Mouse (Mus musculus) kidney, adult 11 months (tissue): ENCODE data around the gene Mkrn2.
A peak's percentile ranks its signal among the peaks of the same experiment; 100 is the strongest.
"Not testable (repeated sequence)": the region's sequence is repeated elsewhere in the genome, so short reads cannot be mapped to it uniquely, and the experiment has no call there.

Experiments used
- DNase-seq: peaks from one replicate; pipeline ENCODE4 v3.0.0; 2022

Gene Mkrn2

DNA sequence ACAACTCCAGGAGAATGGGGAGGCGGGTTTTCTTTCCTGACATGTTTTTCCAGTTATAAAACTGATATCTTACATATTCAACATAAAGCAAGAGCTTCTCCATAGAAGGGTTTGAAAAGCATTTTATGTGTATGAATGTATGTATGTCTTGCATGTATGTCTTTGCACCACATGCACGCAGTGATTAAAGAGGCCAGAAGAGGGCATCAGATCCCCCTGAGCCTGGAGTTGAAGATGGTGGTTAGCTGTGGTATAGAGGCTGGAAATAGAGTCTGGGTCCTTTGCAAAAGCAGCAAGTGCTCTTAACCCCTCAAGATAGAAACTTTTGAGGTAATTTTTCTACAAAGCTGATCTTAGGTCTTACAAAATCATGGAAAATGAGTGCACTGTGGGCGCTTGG lies 7.4 kb downstream of the Mkrn2 start:
- no peak for DNase-seq

DNA sequence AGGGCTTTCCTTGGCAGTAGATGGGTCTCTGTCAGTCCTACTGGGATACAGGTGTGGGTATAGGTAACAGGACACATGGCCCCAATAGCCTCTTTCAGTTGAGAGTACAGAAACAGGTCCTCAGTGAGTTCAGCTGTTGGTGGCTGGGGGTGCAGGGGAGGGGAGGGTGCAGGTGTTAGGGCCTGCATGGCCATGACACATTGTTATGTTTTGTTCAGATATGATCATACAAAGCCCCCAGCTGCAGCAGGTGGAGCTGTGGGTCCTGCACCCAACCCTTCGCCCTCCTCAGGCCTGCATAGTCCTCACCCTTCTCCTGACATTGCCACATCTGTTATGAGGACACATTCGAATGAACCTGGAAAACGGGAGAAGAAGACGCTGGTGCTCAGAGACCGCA lies 8.6 kb downstream of the Mkrn2 start:
- DNase-seq: no peak

DNA sequence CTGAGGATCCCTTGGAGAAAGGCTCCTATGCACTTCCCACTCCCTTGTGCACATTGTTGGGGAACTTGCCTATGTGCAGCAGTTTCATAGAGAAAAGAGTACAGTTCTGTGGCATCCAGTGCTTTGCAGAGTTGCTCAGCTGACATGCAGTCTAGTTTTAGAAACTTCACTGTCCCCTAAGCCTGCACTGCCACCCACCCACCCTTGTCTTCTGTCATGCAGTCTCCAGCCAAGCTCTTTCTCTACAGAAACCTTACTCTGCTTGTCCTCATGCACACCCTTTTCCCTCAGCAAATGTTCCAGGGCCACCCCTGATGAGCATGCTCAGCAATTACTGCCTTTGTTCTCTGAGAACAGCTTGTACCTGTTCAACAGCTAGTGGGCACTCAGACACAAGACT lies 12.1 kb downstream of the Mkrn2 start:
- DNase-seq: no peak

DNA sequence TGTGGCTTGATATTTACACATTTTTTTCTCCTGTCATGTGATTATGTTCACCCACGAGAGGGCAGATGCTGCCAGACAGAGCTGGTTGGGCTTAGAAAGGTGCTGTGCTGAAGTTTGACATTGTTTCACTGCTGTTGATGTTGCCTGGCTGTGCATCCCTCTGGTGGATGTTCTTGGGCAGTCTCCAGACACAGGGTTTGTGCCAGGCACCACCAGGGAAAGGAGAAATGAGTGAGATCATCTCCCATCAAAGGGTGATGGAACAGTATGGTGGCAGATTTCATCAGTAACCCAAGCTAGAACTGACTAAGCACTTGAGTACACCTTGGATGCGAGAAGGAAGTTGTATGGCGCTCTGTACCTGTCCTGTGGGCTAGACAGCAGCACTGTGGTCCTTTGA lies 14.3 kb downstream of the Mkrn2 start:
- DNase-seq: no peak

DNA sequence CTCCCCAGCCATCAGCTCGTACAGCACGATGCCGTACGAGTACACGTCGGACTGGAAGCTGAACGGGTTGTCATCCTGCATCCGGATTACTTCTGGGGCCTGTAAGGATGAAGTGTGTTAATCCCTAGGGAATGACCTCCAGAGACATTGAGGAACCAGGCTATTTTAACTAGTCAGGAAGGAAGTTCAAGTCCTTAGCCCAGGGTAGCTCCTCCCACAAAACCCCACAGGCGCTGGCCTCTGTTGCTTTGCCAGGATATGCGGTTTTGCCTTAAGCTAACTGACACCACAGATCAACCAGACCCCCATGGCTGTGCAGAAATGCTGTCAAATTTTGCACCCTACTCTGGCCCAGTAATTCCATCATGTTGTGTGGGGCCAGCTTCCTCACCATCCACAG lies 18.1 kb downstream of the Mkrn2 start:
- peak; percentile 55 for DNase-seq

DNA sequence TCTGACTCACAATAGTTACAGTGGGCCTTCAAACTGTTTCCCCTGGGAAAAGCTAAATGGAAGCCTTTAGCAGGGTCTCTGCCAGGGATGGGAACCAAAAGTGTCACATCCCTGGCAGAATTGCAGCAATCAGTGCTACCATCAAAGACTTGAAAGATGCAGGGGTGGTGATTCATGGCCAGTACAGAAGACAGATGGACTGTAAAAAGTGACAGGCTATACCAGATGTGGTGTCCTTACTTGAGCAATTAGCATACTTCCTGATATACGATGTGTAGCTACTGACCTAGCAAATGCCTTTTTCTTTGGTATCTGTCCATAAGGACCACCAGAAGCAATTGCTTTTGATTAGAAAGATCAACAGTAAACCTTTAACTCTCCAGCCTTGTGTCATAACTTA lies 19.2 kb downstream of the Mkrn2 start:
- DNase-seq: no peak

DNA sequence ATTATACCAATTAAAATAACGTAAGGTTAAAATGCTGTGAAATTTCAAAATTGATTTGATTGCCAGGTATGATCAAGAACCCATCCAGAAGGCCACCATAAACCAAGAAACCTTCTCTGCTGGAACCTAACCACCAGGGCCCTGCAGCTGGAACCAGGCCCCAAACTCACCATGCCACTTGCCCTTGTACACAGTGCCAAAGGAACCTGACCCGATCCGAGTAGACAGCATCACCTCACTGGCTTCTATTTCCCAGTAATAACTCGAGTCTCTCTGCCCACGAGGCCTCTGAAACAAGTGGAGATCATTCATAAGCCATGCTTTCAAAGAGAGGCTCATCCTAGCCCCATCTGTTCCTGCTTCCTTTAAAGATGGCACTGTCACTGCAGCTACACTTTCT lies 24.4 kb downstream of the Mkrn2 start:
- DNase-seq: no peak

DNA sequence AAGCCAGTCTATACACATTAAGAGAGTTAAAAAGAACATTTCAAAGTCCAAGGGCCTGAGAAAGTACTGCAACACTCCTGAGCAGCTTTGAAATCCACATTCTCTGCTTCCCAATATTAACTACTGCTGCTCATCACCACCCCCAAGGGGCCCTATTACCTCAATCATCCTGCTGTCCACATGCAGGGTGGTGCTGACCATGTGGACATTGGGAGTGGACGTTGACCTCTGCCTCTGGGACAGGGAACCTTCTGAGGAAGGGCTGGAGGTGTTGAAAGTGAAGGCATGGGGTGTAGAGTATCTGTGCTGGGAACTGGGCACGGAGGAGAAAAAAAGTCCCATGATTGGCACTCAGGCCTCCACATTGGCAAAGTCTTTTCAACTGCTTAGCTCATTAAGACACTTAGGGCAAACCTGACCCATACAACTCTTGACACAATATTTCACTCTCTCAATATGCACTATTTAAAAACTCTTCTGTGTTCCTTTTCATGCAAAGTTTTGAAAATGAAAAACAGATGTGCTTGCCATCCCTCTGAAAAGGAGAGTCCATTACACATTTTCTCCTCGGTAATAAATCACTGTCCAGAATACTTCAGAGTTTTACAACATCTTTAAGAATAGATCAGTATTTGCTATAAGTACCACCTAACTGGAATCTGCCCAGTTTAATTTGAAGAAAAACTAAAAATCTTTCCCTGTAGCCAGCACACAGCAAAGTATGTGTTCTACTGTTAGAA lies 29.5 kb downstream of the Mkrn2 start:
- peak; percentile 53 for DNase-seq

DNA sequence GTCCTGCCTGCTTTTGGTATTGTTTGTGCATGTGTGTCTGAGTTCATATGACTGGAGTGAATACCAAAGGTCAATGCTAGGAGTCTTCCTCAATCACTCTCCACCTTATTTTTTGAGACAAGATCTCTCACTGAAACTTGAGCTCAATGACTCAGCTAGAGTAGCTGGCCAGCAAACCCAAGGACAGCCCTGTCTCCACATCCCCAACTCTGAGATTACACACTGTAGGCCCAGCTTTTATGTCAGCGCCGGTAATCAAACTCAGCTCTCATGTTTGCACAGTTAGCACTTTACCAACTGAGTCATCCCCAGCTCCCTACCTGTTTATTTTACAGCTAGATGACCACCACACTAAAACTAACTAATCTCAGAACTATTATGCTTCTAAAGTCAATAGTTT lies 32.3 kb downstream of the Mkrn2 start:
- no peak for DNase-seq

DNA sequence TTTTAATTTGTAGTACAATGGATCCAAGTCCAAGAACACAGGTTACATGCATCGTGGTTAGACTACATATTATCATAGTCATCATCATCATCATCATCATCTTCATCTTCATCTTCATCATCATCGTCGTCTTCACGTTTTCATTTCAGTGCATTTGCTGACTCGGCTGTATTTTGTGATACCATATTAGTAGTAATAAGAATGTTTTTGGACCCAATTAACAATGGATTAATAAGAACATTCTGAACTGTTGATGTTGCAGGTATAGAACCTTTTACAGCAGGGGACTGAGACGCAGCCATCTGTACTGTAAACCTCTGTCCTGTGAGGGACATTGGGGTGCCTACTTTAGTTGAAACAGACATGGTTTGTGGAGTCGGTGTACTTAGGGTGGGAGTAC lies 36.5 kb downstream of the Mkrn2 start:
- DNase-seq: not testable (repeated sequence)

DNA sequence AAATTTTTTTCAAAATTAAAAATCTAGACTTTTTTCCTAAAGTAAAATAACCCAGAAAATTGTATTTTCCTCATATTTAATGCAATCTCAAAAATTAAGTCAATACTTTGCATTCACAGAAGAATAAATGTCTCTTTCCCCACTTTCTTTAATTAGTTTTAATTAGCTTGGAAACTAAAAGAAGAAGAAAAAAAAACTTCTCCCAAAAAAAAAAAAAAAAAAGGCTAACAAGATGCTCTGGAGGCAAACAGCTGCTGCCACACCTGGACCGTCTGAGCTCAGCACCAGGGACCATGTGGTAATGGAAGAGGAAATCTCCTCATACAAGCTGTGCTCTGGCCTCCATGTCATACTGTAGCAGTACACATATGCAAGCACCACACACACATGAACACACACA lies 41.6 kb downstream of the Mkrn2 start:
- no peak for DNase-seq

DNA sequence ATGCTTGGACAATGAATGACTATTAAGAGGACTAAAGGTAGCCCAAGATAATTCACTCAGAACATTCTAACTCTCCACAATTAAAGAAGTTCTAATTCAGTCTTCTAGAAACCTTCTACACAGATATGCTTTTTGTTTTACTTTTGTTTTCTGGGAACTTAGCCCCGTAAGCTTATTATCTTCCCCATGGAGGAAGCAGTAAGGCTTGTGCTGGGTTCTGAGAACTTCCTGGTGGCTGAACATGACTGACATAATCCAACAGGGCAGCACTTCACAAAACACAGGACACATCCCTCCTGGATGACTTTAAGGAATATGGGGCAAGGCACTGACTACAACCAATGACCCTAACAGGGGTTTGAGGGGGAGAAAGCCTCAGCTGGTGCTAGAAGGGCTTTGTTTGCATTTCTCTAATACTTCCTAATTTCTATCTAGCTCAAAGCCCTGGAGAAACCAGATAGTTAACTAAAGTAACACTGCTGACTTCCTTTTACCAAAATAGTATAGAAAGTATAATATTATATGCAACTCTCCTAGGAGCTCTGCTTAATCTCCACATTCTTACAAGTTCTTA lies 48.2 kb downstream of the Mkrn2 start:
- DNase-seq: no peak

DNA sequence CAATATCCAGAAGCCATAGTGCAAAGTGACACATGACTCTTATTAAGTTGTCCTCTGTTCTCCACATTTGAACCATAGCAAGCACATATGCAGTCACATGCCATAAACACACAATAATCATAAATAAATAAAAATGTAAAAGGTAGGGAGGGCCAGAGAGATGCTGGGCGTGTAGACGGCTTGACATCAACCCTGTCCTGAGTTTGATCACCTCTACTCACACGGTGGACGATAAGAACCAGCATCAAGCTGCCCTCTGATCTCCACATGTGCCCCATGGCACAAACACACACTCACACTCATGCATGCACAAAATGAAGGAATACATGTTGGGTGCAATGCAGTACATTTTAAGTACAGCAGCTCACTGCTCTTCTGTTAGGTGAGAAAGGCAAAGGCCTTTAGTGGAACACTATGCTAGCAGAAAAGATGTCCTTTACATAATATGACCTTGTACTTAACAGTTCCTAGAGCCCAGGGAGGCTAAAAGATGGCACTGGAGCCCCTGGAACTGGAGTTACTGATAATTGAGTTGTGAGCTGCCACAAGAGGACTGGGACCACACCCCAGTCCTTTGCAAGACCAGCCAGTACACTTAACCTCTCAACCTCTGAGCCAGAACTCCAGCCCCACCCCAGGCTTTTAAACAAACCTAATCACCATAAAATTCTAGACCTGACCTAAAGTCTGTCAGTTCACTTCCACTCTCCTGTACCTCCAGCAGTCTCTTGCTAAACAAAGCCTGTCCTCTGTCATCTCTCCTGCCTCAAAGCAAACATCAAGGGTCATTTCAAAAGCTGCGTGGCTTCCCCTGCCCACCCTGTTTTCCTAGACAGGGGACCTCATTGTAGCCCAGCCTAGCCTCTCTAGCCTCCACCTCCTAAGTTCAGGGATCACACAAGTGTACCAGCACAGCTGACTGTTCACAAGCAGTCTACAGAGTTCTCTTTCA lies 49.0 kb downstream of the Mkrn2 start:
- no peak for DNase-seq

DNA sequence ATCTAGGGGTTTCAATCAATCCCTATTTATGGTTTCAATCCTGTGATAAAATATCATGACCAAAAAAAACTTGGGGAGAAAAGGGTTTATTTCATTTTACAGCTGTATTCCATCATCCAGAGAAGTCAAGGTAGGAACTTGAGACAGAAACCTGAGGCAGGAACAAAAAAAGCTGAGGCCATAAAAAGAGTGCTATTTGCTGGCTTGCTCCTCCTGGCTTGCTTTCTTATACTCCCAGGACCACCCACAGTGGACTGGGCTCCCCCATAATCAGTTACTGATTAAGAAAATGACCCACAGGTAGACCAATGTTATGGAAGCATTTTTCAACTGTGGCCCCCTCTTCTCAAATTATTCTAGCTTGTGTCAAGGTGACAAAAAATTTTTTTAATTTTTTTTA lies 50.0 kb downstream of the Mkrn2 start:
- DNase-seq: no peak

DNA sequence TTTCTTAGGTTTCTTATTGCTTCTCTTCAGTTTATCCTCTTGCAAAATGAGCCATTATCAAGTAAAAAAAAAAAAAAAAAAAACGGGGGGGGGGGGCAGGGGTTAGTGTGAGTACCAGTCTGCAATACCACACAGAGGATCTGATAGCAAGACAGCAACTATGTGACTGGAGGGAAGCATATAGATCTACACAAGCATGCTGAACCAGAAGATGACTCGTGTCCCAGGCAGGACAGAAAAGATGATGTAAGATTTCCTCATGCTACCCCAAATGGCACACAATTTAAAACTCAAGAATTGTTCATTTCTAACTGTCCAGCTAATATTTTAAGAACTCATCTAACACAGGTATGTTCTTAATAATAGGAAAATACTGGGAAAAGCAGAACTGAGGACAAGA lies 52.2 kb downstream of the Mkrn2 start:
- no peak for DNase-seq

DNA sequence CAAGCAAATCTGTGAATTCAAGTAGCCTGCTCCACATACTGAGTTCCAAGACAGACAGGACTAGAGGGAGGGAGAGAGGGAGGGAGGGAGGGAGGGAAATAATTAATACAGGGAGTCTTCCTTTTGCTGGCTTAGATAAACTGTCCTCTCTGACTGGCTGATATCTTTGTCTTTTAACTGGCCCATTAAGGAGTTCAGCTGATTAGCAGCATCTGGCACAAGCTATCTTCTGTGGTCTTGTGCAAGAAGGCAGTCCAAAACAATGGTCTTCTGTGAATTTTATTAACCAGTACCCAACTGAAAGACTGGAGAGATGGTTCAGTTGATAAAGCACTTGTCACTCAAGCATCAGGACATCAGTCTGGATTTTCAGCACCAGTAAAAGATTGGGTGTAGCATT lies 57.1 kb downstream of the Mkrn2 start:
- DNase-seq: no peak

DNA sequence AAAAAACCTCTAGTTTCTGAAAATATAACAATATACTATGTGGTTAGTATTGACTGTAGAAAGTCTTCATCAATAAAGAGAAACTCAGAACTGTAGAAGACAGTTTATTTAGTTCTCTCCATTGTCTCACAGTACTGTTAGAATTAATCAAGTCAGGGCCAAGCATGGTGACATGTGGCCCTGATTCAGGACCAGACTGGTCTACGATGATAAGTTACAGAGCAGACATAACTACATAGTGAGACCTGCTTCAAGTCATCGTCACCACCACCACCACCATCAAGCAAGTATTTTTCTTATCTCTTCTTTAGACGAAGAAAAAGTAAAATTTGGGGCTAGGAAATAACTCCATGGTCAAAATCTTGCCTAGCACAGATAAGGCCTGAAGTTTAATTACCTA lies 62.6 kb downstream of the Mkrn2 start:
- no peak for DNase-seq

DNA sequence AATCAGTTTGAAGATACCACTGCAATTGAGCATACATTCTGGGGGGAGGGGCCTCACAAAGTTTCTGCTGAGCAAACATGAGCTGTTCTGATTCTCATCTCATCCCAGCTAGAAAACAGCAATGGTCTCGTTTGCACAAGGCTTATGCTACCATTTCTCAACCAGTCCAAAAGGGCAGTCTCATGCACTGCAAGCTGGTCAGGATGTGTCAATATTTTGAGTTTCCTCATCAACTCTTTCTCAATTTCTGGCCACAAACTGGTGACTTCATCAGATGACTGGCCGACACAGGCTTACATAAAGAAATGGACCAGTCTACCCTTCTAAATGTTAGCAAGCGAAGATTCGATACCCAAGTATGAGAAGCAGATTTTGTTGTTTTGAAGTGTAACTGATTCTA lies 64.9 kb downstream of the Mkrn2 start:
- no peak for DNase-seq
